Mouse (Mus musculus) erythroid progenitor cell, adult 5-6 weeks (primary cell): ENCODE measurements around the gene Apobec1. TPM values are rescaled to one million over a fixed set of nuclear protein-coding genes. Genes with fewer than 3 reads are reported as not detected.

ENCODE experiments used
- total RNA-seq, 2 experiments: library from RNA; stranded (forward) in 1 of 2; stranded (reverse) in 1 of 2; fragments of 150-400 nt in 1 of 2; fragments of 186-747, 209-891 nt in 1 of 2; gene quantifications; 2 replicates each; pipeline versions ENCODE4 v1.2.3 to v1.2.4; 2015 to 2017; ENCODE audit warnings: low replicate concordance in 2 of 2

The Apobec1 gene
- total RNA-seq, 2 experiments from 2014 or later, result 17.2 to 35.2 TPM

Other genes with a start within 250 kb of the Apobec1 start
- gene Rimklb, start 103.7 kb downstream of the Apobec1 start, total RNA-seq (2015; ENCODE audit: low replicate concordance), result not detected in 2 replicates
- gene Rimklb, start 103.7 kb downstream of the Apobec1 start, total RNA-seq (2017; ENCODE audit: low replicate concordance), result not detected in 2 replicates
- gene Mfap5, start 96.6 kb downstream of the Apobec1 start, total RNA-seq (2015; ENCODE audit: low replicate concordance), result not detected in 2 replicates
- not detected in 2 replicates for gene Mfap5, start 96.6 kb downstream of the Apobec1 start, total RNA-seq (2017; ENCODE audit: low replicate concordance)
- not detected in 2 replicates for gene Aicda, start 48.6 kb downstream of the Apobec1 start, total RNA-seq (2015; ENCODE audit: low replicate concordance)
- not detected in 2 replicates for gene Aicda, start 48.6 kb downstream of the Apobec1 start, total RNA-seq (2017; ENCODE audit: low replicate concordance)
- 5.8 and 8.8 TPM in 2 replicates for gene Gdf3, start 7.6 kb upstream of the Apobec1 start, total RNA-seq (2015; ENCODE audit: low replicate concordance)
- gene Gdf3, start 7.6 kb upstream of the Apobec1 start, total RNA-seq (2017; ENCODE audit: low replicate concordance), result not detected in 2 replicates
- not detected in 2 replicates for gene Dppa3, start 24.0 kb upstream of the Apobec1 start, total RNA-seq (2015; ENCODE audit: low replicate concordance)
- not detected in 2 replicates for gene Dppa3, start 24.0 kb upstream of the Apobec1 start, total RNA-seq (2017; ENCODE audit: low replicate concordance)
- not detected in 2 replicates for gene Nanog, start 105.0 kb upstream of the Apobec1 start, total RNA-seq (2015; ENCODE audit: low replicate concordance)
- gene Nanog, start 105.0 kb upstream of the Apobec1 start, total RNA-seq (2017; ENCODE audit: low replicate concordance), result not detected in 2 replicates
- 9.4 and 13.4 TPM in 2 replicates for gene Slc2a3, start 199.2 kb upstream of the Apobec1 start, total RNA-seq (2015; ENCODE audit: low replicate concordance)
- 9.4 and 10.8 TPM in 2 replicates for gene Slc2a3, start 199.2 kb upstream of the Apobec1 start, total RNA-seq (2017; ENCODE audit: low replicate concordance)
- 9.4 and 17.6 TPM in 2 replicates for gene Foxj2, start 217.5 kb upstream of the Apobec1 start, total RNA-seq (2015; ENCODE audit: low replicate concordance)
- gene Foxj2, start 217.5 kb upstream of the Apobec1 start, total RNA-seq (2017; ENCODE audit: low replicate concordance), result 5.2 and 9.2 TPM in 2 replicates